Mouse (Mus musculus) embryonic fibroblast, embryonic 13.5 days (primary cell): ENCODE results near the gene Gm10392.

Experiments
- CTCF ChIP-seq: IDR thresholded peaks from 2 replicates; pipeline ENCODE4 v1.5.1; 2011; ENCODE audit warnings: mild to moderate bottlenecking, control low read depth, low read length, moderate library complexity, borderline replicate concordance; ENCODE audit not compliant: insufficient read depth
- POLR2A ChIP-seq: IDR thresholded peaks from 2 replicates; pipeline ENCODE4 v1.6.1; 2011; ENCODE audit warnings: low read depth, mild to moderate bottlenecking, control low read depth, low read length, moderate library complexity

GRCm38 (mm10) chr11:77483510-77484255 lies 35.3 kb downstream of the Gm10392 start:
- TF ChIP-seq CTCF (no peak), POLR2A (no peak)
